Mouse (Mus musculus) cortical plate, adult 2 months (tissue): ENCODE measurements around the gene Tnfrsf1b.

Experiments used
- CTCF ChIP-seq: fragments of 200-500 bp; IDR thresholded peaks from 2 replicates; pipeline ENCODE4 v1.5.1; 2011; ENCODE audit warnings: mild to moderate bottlenecking, control low read depth, low read length; ENCODE audit not compliant: insufficient read depth; ENCODE audit errors: extremely low read depth
- POLR2A ChIP-seq: fragments of 200-500 bp; IDR thresholded peaks from 2 replicates; pipeline ENCODE4 v1.6.1; 2011; ENCODE audit warnings: mild to moderate bottlenecking, low read length, control low read depth; ENCODE audit not compliant: insufficient read depth; ENCODE audit errors: extremely low read depth

DNA sequence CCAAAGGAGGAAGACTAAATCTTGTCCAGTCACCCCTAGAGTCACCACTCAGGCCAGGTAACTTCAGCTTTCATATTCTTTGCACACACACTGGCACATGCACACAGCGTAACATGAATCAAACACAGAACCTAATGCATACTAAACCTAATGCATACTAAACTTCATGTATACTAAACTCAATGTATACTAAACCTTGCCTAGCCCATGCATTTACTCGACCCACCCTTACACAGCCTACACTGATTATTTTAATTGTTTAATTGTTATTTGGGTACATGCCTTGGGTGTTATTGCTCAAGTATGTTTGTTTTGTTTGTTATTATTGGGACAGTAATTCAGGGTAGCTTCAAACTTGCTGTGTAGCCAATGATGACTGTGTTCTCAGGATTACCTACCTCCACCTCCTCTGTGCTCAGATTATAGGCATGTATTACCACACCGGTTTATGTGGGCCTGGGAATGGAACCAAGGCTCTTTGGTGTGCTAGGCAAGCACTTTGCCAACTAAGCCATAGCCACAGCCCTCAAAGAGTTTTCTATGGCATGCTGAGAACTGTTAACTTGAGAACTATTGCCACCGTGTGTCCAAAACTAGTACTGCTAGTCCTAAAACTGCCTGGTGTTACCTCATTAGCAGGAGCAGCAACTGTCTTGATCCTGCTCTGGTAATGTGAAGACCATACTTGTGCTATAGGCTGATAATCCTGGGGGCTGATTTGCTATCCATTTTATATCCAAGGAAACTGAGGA, 39.9 kb upstream of the Tnfrsf1b start:
- TF ChIP-seq CTCF = peak; percentile 77; the same call in 1 of the 2 replicates
- no peak for TF ChIP-seq POLR2A
